Mouse (Mus musculus): ENCODE results near the gene Kcnq5. TPM values are rescaled to one million over a fixed set of nuclear protein-coding genes. Genes with fewer than 3 reads are reported as not detected.

Gene Kcnq5
- polyA plus RNA-seq (2015; fragmentation: Nextera tagmentation; extraction: Ambion mirVana) = 0.62 and 0.73 TPM in 2 replicates

- TF ChIP-seq EP300 (optimal IDR thresholded peaks at IDR 0.05) = no peak
- TF ChIP-seq CTCF (IDR thresholded peaks at IDR 0.05; ENCODE audit: low read depth) = peak; percentile 59
- ATAC-seq (ENCODE audit: low FRiP score, low TSS enrichment) = peak; percentile 79
- H3K4me3 ChIP-seq (ENCODE audit: low read depth, low read length) = peak within 1 kb of the TSS; percentile 63
- peak within 1 kb of the TSS; percentile 64 for H3K9ac ChIP-seq (ENCODE audit: low read length)
- no peaks in the 10 kb centered on the region; the same call in 1 of the 2 replicates for H3K4me1 ChIP-seq (replicated peaks; ENCODE audit: control insufficient read depth, insufficient read depth)
- H3K9me3 ChIP-seq (ENCODE audit: control insufficient read depth, low read length) = no peaks in the 10 kb centered on the region
- under 1% methylated on average over 61 of the region's 89 CpGs for WGBS
- 0 out of 2 replicates have a peak within 1 kb of the TSS, but pooled peaks have one; percentile 18 for H3K27ac ChIP-seq (replicated peaks)
- H3K4me2 ChIP-seq (replicated peaks; ENCODE audit: low read depth) = peak within 1 kb of the TSS; percentile 94
- H3K36me3 ChIP-seq (ENCODE audit: control insufficient read depth, insufficient read depth, low read length) = no peaks in the 10 kb centered on the region
- no peaks in the 10 kb centered on the region for H3K27me3 ChIP-seq (ENCODE audit: control insufficient read depth, insufficient read depth, low read length)
- DNase-seq (ENCODE audit: low spot score) = peak; percentile 78
These were observed at the start of gene Kcnq5 for GRCm38 (mm10) chr1:21961251-21962082. Gene Kcnq5, minus strand, starts transcription at chr1:21961942.

- H3K9me3 ChIP-seq (ENCODE audit: control insufficient read depth, low read length) = no peaks in the 10 kb centered on the region
- TF ChIP-seq CTCF (IDR thresholded peaks at IDR 0.05; ENCODE audit: low read depth) (no peak), EP300 (optimal IDR thresholded peaks at IDR 0.05) (no peak)
- H3K9ac ChIP-seq (ENCODE audit: low read length) = no peak overlapping the region
- H3K4me2 ChIP-seq (replicated peaks; ENCODE audit: low read depth) = no peak overlapping the region
- no peaks in the 10 kb centered on the region for H3K36me3 ChIP-seq (ENCODE audit: control insufficient read depth, insufficient read depth, low read length)
- no peaks in the 10 kb centered on the region for H3K27me3 ChIP-seq (ENCODE audit: control insufficient read depth, insufficient read depth, low read length)
- no peak overlapping the region for H3K4me3 ChIP-seq (ENCODE audit: low read depth, low read length)
- no peak overlapping the region for H3K27ac ChIP-seq (replicated peaks)
- no peaks in the 10 kb centered on the region for H3K4me1 ChIP-seq (replicated peaks; ENCODE audit: control insufficient read depth, insufficient read depth)
- no peak for DNase-seq (ENCODE audit: low spot score)
- ATAC-seq (ENCODE audit: low FRiP score, low TSS enrichment) = no peak
These were observed 18.0 kb upstream of the Kcnq5 start for GRCm38 (mm10) chr1:21979755-21980154.

- Histone ChIP-seq H3K9me3 (ENCODE audit: control insufficient read depth, low read length) (no peaks in the 10 kb centered on the region), H3K27ac (replicated peaks) (no peak overlapping the region), H3K27me3 (ENCODE audit: control insufficient read depth, insufficient read depth, low read length) (no peaks in the 10 kb centered on the region), H3K4me3 (ENCODE audit: low read depth, low read length) (no peak overlapping the region), H3K9ac (ENCODE audit: low read length) (no peak overlapping the region), H3K36me3 (ENCODE audit: control insufficient read depth, insufficient read depth, low read length) (no peaks in the 10 kb centered on the region), H3K4me1 (replicated peaks; ENCODE audit: control insufficient read depth, insufficient read depth) (no peaks in the 10 kb centered on the region), H3K4me2 (replicated peaks; ENCODE audit: low read depth) (no peak overlapping the region)
- DNase-seq (ENCODE audit: low spot score) (no peak), ATAC-seq (ENCODE audit: low FRiP score, low TSS enrichment) (no peak)
- TF ChIP-seq EP300 (optimal IDR thresholded peaks at IDR 0.05) = no peak
- TF ChIP-seq CTCF (IDR thresholded peaks at IDR 0.05; ENCODE audit: low read depth) = no peak
- 12% methylated on average over 1 of the region's 1 CpGs for WGBS
These were observed 17.6 kb upstream of the Kcnq5 start for GRCm38 (mm10) chr1:21979292-21979691.

- Histone ChIP-seq H3K4me1 (replicated peaks; ENCODE audit: control insufficient read depth, insufficient read depth) (no peaks in the 10 kb centered on the region), H3K27me3 (ENCODE audit: control insufficient read depth, insufficient read depth, low read length) (no peaks in the 10 kb centered on the region), H3K9ac (ENCODE audit: low read length) (no peak overlapping the region), H3K36me3 (ENCODE audit: control insufficient read depth, insufficient read depth, low read length) (no peaks in the 10 kb centered on the region), H3K9me3 (ENCODE audit: control insufficient read depth, low read length) (no peaks in the 10 kb centered on the region), H3K4me2 (replicated peaks; ENCODE audit: low read depth) (no peak overlapping the region), H3K27ac (replicated peaks) (no peak overlapping the region), H3K4me3 (ENCODE audit: low read depth, low read length) (no peak overlapping the region)
- WGBS = 81% methylated on average over 3 of the region's 3 CpGs
- no peak for DNase-seq (ENCODE audit: low spot score)
- TF ChIP-seq EP300 (optimal IDR thresholded peaks at IDR 0.05) (no peak), CTCF (IDR thresholded peaks at IDR 0.05; ENCODE audit: low read depth) (no peak)
- no peak for ATAC-seq (ENCODE audit: low FRiP score, low TSS enrichment)
These were observed 12.3 kb upstream of the Kcnq5 start for GRCm38 (mm10) chr1:21974040-21974439.

- Histone ChIP-seq H3K4me2 (replicated peaks; ENCODE audit: low read depth) (no peak overlapping the region), H3K9ac (ENCODE audit: low read length) (no peak overlapping the region), H3K27ac (replicated peaks) (no peak overlapping the region), H3K36me3 (ENCODE audit: control insufficient read depth, insufficient read depth, low read length) (no peaks in the 10 kb centered on the region), H3K27me3 (ENCODE audit: control insufficient read depth, insufficient read depth, low read length) (no peaks in the 10 kb centered on the region), H3K4me3 (ENCODE audit: low read depth, low read length) (no peak overlapping the region), H3K9me3 (ENCODE audit: control insufficient read depth, low read length) (no peaks in the 10 kb centered on the region), H3K4me1 (replicated peaks; ENCODE audit: control insufficient read depth, insufficient read depth) (no peaks in the 10 kb centered on the region; the same call in 1 of the 2 replicates)
- no peak for DNase-seq (ENCODE audit: low spot score)
- 51% methylated on average over 3 of the region's 3 CpGs for WGBS
- ATAC-seq (ENCODE audit: low FRiP score, low TSS enrichment) = no peak
- peak; percentile 72 for TF ChIP-seq CTCF (IDR thresholded peaks at IDR 0.05; ENCODE audit: low read depth)
- no peak for TF ChIP-seq EP300 (optimal IDR thresholded peaks at IDR 0.05)
These were observed 5.4 kb upstream of the Kcnq5 start for GRCm38 (mm10) chr1:21967139-21967538.

Measured in stomach, postnatal 0 days (tissue).